Mouse (Mus musculus) erythroblast, embryonic 14.5 days (primary cell): ENCODE measurements around the gene Vasn. TPM values are rescaled to one million over a fixed set of nuclear protein-coding genes. Genes with fewer than 3 reads are reported as not detected.

Experiments
- H3K27me3 ChIP-seq: 2 replicates; pipeline ENCODE4 v1.6.1; 2012; ENCODE audit warnings: inconsistent platforms; ENCODE audit not compliant: control insufficient read depth
- H3K36me3 ChIP-seq: 2 replicates; pipeline ENCODE4 v1.6.1; 2012; ENCODE audit warnings: mild to moderate bottlenecking, inconsistent platforms; ENCODE audit not compliant: control insufficient read depth
- H3K4me1 ChIP-seq: 2 replicates; pipeline ENCODE4 v1.6.1; 2012; ENCODE audit warnings: inconsistent platforms; ENCODE audit not compliant: control insufficient read depth
- H3K4me3 ChIP-seq: replicated peaks from 2 replicates; pipeline ENCODE3; 2012; ENCODE audit warnings: moderate library complexity, mild to moderate bottlenecking, inconsistent platforms
- H3K9me3 ChIP-seq: 2 replicates; pipeline ENCODE4 v1.6.1; 2012; ENCODE audit warnings: low read length, inconsistent platforms, mixed read lengths; ENCODE audit not compliant: control insufficient read depth
- GATA1 ChIP-seq: IDR thresholded peaks from 2 replicates; pipeline ENCODE4 v1.6.1; 2012; ENCODE audit warnings: low read length, inconsistent platforms, mixed read lengths
- TAL1 ChIP-seq: IDR thresholded peaks from 3 replicates; pipeline ENCODE4 v1.6.1; 2012; ENCODE audit warnings: low read length, inconsistent platforms, mixed read lengths
- polyA plus RNA-seq: library from polyadenylated mRNA; stranded (reverse); fragments of >175 nt; gene quantifications from 2 replicates; pipeline ENCODE4 v1.2.3, GENCODE M21; 2012

The Vasn gene
- polyA plus RNA-seq, 1 experiment = 0.01 TPM

DNA sequence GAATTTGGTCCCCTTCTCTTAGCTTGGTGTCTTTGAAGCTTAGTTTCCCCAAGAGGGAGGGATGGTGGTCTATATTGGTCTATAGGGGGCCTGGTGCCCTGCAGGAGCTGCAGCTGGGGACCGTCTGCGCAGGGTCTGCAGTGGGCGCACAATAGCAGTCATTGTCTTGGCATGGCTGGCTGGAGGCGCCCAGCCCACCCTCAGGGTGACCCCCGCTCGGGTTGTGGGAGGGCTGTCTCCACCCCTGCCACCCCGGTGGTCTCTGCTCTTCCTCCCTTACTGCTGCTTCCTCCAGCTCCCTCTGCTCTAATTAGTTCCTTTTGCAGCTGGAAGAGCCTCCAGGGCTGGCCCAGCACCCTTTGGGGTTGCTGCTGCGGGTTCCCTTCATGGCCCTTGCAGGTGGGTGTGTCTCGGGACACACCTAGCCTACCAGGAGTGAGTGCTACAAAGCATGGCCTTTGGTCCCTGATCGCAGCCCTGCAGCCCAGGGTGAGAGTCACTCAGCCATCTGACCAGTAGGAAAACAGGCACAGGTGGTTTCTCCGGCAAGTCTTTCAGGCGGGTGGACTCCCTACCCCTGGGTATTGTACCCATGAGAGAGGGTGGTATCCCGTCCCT lies 34.1 kb upstream of the Vasn start:
- Histone ChIP-seq H3K36me3 (no peaks in the 10 kb centered on the region; the same call in 1 of the 2 replicates), H3K27me3 (no peaks in the 10 kb centered on the region), H3K4me1 (peaks cover 28% of the 10 kb centered on the region), H3K9me3 (no peaks in the 10 kb centered on the region), H3K4me3 (no peak overlapping the region)
- no peak for TF ChIP-seq GATA1
- no peak for TF ChIP-seq TAL1

DNA sequence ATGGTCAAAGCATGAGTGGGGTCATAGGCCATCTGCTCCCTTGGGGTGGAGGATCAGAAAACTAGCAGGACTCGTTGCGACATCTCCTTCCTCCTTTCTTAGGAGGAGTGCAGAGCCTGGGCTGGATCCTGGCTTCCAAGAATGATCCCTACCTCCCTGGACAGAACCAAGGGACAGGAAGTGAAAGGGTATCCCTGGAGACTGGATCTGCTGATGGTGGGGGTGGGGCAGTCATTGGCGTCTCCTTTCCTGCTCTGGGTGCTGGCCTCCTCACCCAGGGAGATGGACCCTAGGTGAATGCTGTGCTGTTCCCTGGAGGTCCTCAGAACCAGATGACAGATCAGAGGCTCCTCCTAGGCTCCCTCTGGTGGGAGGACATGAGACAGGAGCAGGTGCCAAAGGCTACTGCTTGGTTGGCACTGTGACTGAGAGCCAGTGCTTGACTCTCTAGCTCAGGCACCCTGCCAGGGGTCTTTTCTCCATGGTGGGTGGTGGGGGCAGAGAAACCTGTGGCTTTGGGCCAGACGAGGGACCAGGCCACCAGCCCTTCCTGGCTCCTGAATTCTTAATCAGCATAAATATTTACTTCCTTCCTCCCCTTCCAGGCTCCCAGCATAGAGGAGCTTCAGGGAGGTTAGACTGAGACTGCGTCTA lies 33.2 kb upstream of the Vasn start:
- Histone ChIP-seq H3K36me3 (peaks cover 5% of the 10 kb centered on the region; the same call in 1 of the 2 replicates), H3K9me3 (no peaks in the 10 kb centered on the region), H3K4me1 (peaks cover 23% of the 10 kb centered on the region), H3K27me3 (no peaks in the 10 kb centered on the region), H3K4me3 (no peak overlapping the region)
- TF ChIP-seq TAL1 = no peak
- TF ChIP-seq GATA1 = no peak

GRCm38 (mm10) chr16:4607818-4608531 lies 31.8 kb upstream of the Vasn start:
- Histone ChIP-seq H3K4me3 (no peak overlapping the region), H3K36me3 (peaks cover 11% of the 10 kb centered on the region; the same call in 1 of the 2 replicates), H3K9me3 (no peaks in the 10 kb centered on the region), H3K4me1 (peaks cover 15% of the 10 kb centered on the region), H3K27me3 (no peaks in the 10 kb centered on the region)
- TF ChIP-seq TAL1 (no peak), GATA1 (no peak)

GRCm38 (mm10) chr16:4608532-4609059 lies 31.1 kb upstream of the Vasn start:
- peaks cover 18% of the 10 kb centered on the region for H3K36me3 ChIP-seq
- no peaks in the 10 kb centered on the region for H3K27me3 ChIP-seq
- TF ChIP-seq GATA1 = no peak
- no peak for TF ChIP-seq TAL1
- no peak overlapping the region for H3K4me3 ChIP-seq
- no peaks in the 10 kb centered on the region for H3K9me3 ChIP-seq
- peaks cover 13% of the 10 kb centered on the region for H3K4me1 ChIP-seq

- Histone ChIP-seq H3K4me1 (peaks cover 6% of the 10 kb centered on the region), H3K36me3 (peaks cover 44% of the 10 kb centered on the region), H3K9me3 (no peaks in the 10 kb centered on the region), H3K4me3 (no peak overlapping the region), H3K27me3 (no peaks in the 10 kb centered on the region)
- TF ChIP-seq GATA1 (no peak), TAL1 (no peak)
Observed at GRCm38 (mm10) chr16:4611193-4611592, 28.5 kb upstream of the Vasn start.

DNA sequence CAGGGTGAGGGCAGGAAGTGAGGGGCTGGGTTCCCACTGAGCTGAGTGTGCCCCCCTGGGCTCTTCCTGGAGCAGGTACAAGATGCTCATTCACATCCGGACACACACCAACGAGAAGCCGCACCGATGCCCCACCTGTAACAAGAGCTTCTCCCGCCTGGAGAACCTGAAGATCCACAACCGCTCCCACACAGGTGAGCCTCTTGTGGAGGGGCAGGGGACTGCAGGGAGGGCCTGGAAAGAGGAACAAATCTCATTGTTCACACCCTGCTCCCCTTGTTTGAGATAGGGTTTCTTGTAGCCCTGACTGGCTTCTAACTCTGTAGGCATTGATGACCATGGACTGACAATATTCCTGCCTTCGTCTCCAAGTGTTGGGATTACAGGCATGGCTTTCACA lies 28.1 kb upstream of the Vasn start:
- Histone ChIP-seq H3K9me3 (no peaks in the 10 kb centered on the region), H3K4me1 (peaks cover 2% of the 10 kb centered on the region; the same call in 1 of the 2 replicates), H3K36me3 (peaks cover 48% of the 10 kb centered on the region), H3K4me3 (no peak overlapping the region), H3K27me3 (no peaks in the 10 kb centered on the region)
- TF ChIP-seq TAL1 = no peak
- TF ChIP-seq GATA1 = no peak

GRCm38 (mm10) chr16:4613736-4614135 lies 26.0 kb upstream of the Vasn start:
- H3K27me3 ChIP-seq = no peaks in the 10 kb centered on the region
- no peak for TF ChIP-seq TAL1
- TF ChIP-seq GATA1 = no peak
- no peak overlapping the region for H3K4me3 ChIP-seq
- no peaks in the 10 kb centered on the region for H3K9me3 ChIP-seq
- peaks cover 69% of the 10 kb centered on the region for H3K36me3 ChIP-seq
- H3K4me1 ChIP-seq = no peaks in the 10 kb centered on the region

DNA sequence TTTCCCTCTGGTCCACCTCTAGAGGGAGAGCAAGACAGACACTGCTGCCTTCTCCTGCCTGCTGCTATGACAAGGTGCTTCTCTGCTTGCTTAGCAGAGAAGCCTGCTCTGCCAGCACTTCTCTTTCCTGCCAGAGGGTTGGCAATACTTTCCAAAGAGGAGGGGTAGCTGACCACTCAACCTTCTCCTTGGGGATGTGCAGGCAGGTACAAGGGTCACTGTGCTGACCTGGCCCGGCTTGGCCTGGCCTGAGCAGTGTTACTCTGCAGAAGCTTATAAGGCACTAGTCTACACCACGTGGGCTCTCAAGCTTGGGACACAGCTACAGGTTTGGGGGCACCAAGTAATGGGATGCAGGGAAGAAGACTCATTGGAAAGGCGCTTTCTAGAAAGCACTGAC lies 25.1 kb upstream of the Vasn start:
- Histone ChIP-seq H3K27me3 (no peaks in the 10 kb centered on the region), H3K9me3 (no peaks in the 10 kb centered on the region), H3K36me3 (peaks cover 73% of the 10 kb centered on the region), H3K4me3 (no peak overlapping the region), H3K4me1 (no peaks in the 10 kb centered on the region; the same call in 1 of the 2 replicates)
- TF ChIP-seq GATA1 (no peak), TAL1 (no peak)

GRCm38 (mm10) chr16:4615297-4615696 lies 24.4 kb upstream of the Vasn start:
- Histone ChIP-seq H3K36me3 (peaks cover 78% of the 10 kb centered on the region), H3K4me3 (no peak overlapping the region), H3K9me3 (no peaks in the 10 kb centered on the region), H3K27me3 (no peaks in the 10 kb centered on the region), H3K4me1 (peaks cover 2% of the 10 kb centered on the region)
- no peak for TF ChIP-seq GATA1
- no peak for TF ChIP-seq TAL1
